Mouse (Mus musculus) layer of hippocampus, adult 11-12 months (tissue): Measurements from ENCODE around the gene Nr6a1.

ENCODE experiments used
- DNase-seq: peaks from one replicate; pipeline ENCODE4 v3.0.0; 2022; ENCODE audit warnings: low spot score

The Nr6a1 gene

DNA sequence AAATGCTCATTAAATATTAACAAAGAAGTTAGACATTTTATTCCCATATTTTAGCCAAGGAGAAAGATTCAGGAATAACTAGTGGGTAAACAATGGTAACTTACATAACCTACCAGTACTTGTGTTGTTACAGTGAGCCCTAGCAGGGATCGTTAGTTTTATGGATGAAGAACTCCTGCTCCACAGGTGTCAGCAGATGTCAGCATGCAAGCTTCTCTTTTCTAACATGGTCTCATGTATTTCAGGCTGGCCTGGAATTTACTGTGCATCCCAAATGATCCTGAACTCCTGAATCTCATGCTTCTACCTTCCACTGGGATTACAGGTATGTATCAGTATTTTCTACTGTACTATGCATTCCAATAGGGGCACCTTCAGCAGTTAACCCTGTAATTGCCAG, 54.8 kb downstream of the Nr6a1 start:
- DNase-seq, result no peak

DNA sequence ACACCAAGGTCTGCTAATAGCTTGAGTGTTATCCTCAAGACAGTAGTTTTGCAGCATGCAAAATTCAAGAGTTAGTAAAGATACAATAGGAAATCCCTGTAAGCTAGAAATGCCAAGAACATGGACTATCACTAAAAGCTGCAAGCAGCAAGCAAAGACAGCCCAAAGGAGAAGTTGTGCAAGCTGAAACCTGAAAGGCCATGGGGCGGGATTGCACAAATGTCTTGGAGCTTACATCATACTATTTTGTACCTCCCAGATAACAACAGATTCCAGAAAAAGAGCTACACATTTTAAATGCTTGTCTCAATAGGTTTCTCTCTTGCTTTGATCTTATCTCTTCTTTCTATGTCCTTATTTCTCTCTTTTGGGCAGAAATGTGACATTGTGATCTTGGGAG, 60.8 kb downstream of the Nr6a1 start:
- no peak for DNase-seq

DNA sequence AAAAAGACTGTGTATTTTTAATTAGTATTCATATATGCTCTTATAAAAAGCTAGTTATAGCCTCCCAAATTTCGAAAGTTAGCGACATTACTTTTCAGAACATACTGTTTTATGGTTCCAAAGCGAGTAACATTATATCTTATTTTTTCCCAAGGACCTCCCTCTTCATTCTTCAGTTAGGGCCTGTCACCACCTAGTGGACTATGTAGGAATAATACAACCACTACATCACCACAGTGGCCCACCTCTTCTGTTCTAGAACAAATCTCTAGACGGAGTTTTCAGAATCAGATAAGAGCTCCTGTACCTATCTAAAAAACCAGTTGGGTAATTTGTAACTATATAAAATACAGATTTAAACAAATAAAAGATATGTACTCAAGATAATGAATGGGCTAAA, 63.5 kb downstream of the Nr6a1 start:
- DNase-seq, result peak; percentile 35

DNA sequence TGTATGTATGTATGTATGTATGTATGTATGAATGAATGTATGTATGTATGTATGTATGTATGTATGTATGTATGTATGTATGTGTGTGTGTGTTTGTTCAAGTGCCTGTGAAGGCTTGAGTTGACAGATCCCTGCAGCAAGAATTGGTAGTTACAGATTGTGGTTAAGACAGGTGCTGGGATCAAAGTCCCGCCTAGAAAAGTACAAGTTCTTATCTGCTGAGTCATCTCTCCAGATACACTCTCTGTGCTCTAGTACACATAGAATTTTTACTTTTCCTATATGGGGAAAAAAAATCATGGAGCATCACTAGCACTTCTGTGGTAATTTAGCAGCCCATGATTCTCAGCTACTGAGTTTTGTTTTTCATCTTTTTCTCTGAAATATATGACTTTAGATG, 75.7 kb downstream of the Nr6a1 start:
- no peak for DNase-seq

DNA sequence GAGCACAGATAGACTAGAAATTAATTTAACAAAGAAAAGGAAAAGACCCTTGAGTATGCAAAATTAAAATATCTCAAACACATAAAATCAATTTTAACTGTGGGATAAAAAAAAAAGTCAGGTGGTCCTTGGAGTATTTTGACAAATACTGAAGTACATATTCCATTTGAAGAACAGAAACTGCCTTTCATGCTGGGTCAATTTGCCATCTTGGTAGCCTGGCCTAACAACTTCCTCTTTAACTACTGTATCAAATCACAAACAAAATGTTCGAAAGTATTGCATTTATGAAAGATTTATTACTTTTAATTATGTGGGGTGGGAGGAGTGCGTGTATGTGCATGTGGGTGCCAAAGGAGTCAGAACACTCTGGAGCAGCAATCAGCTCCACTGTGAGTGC, 81.2 kb downstream of the Nr6a1 start:
- no peak for DNase-seq

DNA sequence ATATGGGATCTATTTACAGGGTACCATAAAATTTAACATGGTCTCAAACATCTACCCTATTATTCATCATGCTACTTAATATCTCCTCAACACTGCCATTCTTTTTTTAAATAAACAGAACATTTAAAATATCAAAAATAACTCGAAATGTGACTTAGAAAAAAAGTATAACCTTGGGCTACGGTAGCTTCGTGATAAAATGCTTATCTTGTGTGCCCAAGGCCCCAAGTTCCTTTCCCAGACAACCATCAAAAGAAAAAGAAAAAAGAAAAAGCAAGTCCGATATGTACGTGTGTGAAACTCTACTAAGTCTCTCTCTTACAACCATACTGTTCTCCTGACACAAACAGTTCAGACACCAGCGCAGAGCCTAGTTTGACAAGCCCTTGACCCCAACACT, 92.0 kb downstream of the Nr6a1 start:
- no peak for DNase-seq

DNA sequence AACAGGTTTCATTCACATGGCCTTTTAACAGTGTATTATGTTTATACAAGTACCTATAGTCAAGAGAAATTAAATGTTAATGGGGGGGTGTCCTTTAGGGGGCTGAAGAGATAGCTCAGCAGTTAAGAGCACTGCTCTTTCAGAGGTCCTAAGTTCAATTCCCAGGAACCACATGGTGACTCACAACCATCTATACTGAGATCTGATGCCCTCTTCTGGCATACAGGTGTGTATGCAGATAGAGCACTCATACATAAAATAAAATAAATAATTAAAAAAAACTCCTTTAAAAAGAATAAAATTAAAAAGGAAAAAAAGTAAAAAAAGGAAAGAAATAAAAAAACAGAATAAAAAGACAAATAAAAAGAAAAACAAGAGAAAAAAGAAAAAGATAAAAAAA, 95.5 kb downstream of the Nr6a1 start:
- no peak for DNase-seq

DNA sequence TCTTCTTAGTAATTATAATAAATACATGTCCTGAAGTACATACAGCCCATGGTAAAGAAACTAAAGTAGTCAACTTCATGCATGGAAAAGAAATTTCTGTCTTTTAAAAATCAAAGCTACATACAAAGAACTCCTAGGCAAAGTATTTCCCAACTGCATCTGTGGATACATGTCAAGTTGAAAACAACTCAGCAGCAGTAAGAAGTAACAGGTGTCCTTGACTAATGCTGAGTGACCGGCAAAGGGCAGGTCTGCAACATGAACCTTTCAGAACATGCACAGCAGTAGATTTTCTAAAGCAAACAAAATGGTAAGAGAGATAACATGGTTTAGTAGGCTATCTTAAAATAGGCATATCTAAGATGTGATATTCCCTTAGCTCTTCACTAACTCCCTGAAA, 98.0 kb downstream of the Nr6a1 start:
- DNase-seq, result no peak

DNA sequence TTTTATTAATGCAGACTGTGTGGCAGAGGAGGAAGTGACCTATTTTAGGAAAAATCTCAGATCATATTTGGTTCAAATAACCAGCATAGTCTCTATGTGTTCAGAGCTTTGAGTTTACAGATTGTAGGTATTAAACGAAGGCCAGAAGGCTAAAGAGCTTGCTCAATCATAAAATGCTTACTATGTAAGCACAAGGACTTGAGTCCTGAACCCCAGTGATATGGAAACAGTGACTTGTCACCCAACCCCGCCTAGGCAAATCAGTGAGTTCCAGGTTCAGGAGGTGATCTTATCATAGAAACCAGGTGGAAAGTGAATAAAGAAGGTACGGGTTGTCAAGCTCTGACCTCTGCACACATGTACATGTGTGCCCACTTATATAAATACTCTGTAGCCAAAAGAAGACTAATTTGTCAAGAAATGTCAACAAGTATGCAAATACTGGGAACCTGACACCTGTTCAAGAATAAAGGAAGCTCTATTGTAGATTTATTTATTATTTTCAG, 99.6 kb downstream of the Nr6a1 start:
- no peak for DNase-seq

DNA sequence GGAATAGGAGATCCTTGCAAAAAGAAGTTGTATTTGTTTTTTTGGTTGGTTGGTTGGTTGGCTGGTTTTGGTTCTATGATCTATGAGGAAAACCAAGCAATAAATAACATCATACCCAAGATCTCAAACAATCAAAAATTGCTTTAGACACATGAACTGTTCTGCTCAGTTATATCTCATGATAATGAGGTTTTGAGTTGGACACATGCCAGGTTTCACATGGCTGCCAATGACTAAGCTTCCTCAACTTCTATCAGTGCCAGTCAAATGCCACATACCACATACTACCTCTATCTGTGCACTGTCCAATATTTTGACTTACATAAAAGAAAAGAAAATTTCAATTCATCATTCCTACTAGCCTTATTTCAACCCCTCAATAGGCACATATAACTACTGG, 101.3 kb downstream of the Nr6a1 start:
- peak; percentile 18 for DNase-seq

DNA sequence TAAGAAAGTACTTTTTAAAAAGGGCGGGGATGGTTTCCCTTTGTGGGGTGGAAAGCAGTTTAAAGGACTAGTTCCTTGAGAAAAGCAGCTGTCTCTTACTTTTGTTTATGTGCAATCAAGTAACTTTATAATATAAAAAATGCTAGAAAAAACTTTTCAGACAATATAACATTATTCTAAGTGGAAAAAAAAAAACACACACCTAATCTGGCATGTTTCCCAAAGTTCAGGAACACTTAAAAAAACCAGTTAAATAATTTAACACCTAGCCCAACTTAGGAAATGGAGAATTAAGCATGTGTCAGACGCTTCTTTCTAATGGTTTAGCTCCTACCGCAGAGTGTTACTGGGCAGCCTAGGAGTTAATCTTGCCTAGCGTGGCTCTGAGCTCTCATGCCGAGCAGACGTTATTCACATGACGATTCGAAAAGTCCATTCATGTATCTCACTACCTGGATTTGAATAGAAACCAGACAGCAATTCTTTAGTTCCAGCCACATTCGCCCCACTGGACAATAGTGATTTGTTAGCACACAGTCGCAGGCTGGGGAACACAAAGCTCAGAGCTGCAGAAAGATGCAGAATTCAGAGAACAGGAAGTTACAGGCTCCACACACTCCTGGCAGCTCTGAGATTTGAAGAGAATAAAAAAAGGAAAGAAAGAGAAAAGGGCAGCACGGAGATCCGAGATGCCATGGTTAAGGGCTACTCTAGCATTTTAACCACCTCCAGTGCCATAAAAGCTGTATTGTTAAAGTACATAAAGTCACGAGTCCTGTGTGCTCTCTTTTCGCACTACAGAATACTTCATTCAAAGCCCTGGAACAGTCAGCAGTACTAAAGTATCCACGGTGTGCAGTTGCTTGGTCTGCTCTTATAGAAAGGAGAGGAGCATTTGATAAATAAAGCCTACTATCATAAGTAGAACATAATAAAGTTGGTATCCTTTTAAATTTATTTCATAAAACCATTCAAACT, 102.4 kb downstream of the Nr6a1 start:
- peak; percentile 23 for DNase-seq

DNA sequence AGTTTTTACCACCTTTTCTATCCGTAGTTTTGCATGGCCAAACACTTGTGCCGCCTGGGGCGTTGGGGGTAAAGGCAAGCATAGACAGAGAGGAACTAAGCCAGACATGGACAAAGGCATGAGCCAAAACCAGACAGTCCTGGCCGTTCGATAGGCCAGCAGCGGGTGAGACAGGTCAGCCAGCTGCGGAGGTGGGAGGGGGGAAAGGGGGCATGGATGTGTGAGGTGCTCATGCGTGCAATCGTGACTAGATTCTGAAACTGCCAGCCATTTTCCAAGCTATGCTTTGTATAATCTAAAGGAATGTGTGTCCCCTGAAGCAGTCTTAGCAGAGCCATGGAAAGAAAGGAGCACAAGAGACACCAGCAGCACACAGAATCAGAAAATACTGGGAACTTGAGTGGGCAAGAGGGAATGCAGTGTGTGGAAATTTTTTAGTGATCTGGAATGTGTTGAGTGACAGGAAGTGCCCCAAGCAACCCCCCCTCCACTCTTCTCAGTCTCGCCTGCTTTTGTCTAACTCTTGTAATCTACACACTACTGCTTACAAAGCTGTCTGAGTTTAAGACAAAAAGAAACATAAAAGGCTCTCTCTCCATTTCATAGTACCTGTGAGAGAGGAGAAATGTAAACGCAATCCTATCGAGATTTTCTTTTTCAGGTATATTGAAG, 103.4 kb downstream of the Nr6a1 start:
- DNase-seq, result peak; percentile 45

DNA sequence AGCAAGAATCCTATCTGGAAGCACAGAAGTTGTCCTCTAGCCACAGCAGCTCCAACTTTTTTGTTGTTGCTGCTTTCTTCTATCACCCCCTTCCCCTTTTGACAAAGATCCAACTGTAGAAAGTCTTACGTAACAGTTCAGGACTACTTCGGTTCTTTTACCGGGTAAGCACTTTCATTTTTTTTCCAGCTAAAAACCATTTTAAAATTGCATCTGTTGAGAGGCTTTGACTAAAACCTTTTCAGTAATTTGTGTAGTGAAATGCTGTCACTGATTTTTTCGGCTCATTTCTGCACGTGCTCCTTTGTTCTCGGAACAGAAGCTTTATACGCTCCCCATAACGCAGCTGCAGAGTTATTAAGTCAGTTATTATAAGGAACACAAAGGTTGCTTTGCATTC, 104.1 kb downstream of the Nr6a1 start:
- no peak for DNase-seq

DNA sequence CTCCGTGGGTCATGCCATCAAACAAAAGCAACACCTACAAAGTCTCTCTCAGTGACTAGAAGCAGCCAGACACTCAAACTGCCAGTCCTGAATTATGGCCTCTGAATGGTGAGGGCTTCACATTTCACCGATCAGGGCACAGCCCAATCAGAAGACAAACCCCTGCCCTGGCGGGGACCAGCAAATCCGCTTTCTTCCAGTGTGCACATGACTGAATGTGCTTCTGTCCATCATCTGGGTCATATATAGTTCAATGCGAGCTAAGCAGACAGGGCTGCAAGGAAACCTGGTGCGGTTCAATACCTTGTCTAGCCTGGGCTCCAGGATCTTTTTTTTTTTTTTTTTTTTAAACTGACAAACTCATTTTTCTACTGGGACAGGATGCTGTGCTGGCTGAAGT, 104.5 kb downstream of the Nr6a1 start:
- DNase-seq, result peak; percentile 43

DNA sequence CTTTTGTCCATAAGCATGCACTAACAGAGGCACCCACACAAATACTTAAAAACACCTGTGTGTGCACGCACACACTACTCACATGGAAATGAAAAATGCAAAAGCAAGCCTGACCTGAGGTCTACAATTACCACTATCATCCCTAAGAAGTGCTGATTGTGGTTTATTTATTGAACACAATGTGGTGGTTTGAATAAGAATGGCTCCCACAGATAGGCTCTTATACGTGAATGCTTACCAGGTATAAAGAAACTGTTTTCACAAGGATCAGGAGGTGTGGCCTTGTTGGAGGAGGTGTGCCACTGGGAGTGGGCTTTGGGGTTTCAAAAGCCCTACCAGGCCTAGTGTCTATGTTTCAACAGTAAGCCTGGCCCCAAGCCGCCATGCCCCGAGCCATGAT, 110.0 kb downstream of the Nr6a1 start:
- no peak for DNase-seq

DNA sequence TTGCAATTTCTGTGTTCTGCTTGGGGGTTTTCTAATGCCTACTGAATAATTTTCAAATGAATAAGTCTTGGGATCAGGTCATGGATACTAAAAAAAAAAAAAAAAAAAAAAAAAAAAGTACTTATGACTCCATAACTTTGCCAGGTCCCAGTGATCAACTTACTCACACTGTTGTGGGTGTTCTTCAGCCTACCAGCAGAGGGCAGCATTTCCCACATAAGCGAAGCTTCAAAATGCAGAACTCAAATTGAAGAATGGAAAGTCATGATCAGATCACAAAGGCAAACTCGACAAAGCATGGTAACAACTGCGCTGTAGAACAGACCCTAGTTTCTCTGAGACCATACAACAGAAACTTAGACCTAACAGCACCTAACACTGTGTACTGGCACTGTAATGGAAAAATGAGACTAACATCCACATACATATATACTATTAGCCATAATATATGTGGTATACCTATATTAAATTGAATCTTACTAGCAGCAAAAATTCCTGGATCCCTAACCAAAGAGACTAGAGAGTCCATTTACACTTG, 130.3 kb downstream of the Nr6a1 start:
- DNase-seq, result peak; percentile 61

DNA sequence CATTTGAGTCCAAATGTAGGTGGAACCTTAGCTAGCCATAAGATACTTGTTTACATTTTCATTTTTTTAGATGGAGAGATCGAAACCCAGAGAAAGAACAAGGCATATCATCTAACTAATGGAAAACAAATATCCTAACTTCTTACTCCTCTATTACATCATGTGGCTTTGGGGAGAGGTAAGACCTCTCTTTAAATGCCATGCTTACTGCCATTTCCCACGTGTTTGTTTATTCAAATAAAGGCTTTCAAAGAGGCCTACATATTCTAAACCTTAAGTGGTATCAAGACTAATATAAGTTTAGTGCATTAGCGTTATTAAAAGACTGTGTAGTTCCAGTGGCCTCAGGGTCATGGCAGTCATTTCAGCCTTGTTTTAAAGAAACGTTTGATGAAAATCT, 140.2 kb downstream of the Nr6a1 start:
- no peak for DNase-seq

DNA sequence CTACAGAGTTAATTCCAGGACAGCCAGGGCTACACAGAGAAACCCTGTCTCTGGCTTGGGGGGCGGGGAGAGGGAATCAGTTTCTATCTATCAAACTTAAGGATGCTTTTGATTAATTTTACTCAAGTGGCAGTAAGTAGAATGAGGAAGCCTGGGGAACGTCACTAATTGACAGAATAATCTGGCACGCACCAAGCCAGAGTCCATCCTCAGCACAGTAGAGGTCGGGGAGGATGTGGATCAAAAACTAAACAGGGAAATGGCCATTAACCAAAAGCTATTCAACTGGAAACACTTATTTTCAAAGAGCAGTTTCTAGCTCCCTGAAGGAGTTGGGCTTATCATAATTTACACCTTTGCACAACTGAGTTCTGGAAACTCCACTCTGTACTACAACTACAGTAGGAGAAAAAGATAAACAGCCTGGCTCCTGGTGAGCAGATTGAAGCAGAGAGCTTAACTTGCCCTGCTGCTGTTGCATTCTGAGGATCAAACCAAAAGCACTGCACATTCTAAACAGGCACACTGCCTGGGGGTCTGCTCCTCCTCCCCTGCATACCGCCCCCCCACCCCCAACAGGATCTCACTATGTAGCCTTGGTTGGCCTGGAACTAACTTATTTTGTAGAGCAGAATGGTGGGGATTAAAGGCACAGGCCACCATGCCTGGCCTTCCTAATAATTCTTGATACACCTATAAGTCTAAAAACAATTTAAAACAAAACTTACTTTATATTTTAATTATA, 141.1 kb downstream of the Nr6a1 start:
- DNase-seq, result no peak

DNA sequence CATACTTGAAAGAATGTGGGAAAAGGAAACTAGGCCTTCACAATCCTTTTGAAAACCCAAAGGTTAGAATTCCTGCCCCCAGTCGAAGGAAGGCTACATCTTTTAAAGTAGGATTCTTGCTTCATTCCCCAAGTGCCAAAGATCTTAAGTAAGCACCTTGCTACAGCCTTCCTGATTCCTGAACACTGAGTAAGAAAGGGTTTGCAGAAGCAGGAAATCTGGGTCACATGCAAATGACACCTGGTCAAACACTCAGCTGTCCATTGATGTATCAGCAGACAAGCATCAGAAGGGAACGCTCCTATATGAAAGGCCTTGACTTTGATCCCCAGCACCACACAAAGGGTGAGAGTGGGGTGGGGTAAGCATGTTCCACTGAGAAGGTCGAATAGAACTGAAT, 142.4 kb downstream of the Nr6a1 start:
- no peak for DNase-seq

DNA sequence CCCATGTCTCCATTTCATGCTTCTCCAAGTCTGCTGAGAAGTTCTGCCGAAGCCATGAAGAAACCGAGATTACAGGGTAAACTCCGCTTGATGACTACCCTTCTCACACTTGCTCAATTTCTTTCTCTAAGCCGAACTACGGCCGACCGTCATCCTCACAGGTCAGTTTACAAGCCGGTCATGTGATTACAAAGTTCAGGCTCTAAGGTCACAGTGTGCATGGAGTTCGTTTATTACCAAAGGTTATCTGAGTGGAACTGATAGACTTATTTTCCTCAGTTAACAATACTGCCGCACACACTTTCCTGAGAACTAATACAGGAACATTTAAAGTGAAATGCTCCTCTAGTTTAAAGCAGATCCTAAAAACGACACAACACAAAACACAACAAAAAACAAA, 143.1 kb downstream of the Nr6a1 start:
- no peak for DNase-seq

DNA sequence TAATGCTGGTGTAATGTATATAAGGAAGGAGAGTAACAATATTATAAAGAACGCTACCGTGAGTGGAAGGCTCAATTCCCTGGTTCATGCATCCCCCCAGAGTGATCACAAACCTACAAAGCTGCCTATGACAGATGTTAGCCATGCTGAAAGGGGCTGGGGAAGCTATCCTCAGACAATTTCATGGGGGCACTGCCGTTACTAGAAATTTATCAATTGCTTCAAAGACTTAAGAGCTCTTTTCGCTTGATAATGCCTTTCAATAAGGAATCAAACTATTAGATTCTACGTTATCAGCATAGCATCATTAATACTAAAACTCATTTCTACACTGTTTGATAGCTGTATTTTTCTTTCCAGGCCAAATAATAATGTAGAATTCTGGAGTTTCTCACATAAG, 144.1 kb downstream of the Nr6a1 start:
- no peak for DNase-seq

DNA sequence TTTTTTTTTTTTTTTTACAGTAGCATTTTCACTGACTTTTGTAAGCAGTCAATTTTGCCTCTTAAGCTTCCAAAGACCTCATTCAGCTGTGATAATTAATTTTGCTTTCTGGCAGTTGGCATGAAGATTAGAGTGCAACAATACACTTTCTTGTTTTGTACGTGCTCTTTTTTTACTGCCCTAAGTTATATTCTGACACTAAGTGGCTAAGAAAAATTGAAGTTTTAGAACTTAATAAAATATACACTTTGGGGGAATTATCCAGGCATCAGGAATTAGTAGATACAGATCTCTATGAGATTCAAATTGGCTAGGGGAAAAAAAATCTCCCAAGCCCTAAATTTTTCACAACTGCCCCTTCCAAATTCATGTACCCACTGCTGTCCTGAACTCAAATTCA, 144.8 kb downstream of the Nr6a1 start:
- DNase-seq, result no peak
